Mouse (Mus musculus): ENCODE results near the gene Bin2. TPM values are rescaled to one million over a fixed set of nuclear protein-coding genes. Genes with fewer than 3 reads are reported as not detected.
A peak's percentile ranks its signal among the peaks of the same experiment; 100 is the strongest.

Bin2 gene
- total RNA-seq (2014; fragmentation: Nextera tagmentation), result 5.3 and 6.8 TPM in 2 replicates
- total RNA-seq (2017), result 13.3 and 15.5 TPM in 2 replicates
- 13.7 and 14.3 TPM in 2 replicates for polyA plus RNA-seq (2012)

DNA sequence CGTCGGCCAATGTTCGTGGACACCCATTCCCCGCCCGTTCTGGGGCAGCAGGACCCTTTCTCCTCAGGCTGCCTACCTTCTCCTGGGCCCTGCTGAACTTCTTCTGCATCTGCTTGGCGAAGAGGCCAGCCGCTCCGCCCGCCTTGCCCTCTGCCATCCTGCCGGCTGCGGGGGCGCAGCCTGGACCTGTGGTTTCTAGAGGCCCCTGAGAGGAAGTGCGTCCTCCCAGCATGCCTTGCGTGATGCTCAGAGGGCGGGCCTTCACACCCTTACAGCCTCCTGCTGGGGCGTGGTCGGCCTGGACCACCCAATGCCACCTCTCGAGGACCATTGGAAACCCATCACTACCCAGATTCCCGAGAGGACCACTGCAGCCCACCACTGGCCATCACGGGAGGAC lies at the start of gene Bin2:
TSS of gene Bin2 (minus strand) at position 217 of the 400 bp plus-strand sequence.
- H3K4me3 ChIP-seq (ENCODE audit: low read depth, low read length), result peak within 1 kb of the TSS; percentile 54; the same call in 1 of the 2 replicates
- H3K36me3 ChIP-seq (replicated peaks), result no peaks in the 10 kb centered on the region
- peaks cover 22% of the 10 kb centered on the region for H3K27me3 ChIP-seq (ENCODE audit: insufficient read depth, low read length)
- H3K9me3 ChIP-seq (replicated peaks), result no peaks in the 10 kb centered on the region
- TF ChIP-seq TAL1 (conservative IDR thresholded peaks at IDR 0.05; ENCODE audit: low read depth, low read length), result no peak
- no peak for TF ChIP-seq GATA1 (IDR thresholded peaks at IDR 0.05; ENCODE audit: borderline replicate concordance, low read length)
- no peak for TF ChIP-seq GATA2 (IDR thresholded peaks at IDR 0.05; ENCODE audit: borderline replicate concordance, low read depth, low read length)
- TF ChIP-seq POLR2AphosphoS5 (IDR thresholded peaks at IDR 0.05; ENCODE audit: insufficient replicate concordance, low read depth, low read length), result no peak
- TF ChIP-seq CTCF (IDR thresholded peaks at IDR 0.05; ENCODE audit: low read depth, low read length), result no peak
- no peak for ATAC-seq (ENCODE audit: extremely low read depth, insufficient number of reproducible peaks, low FRiP score, poor library complexity, severe bottlenecking)
- peaks cover 46% of the 10 kb centered on the region for H3K4me1 ChIP-seq (ENCODE audit: insufficient read depth, low read depth, low read length)
- no peak for DNase-seq (ENCODE audit: low spot score)

DNA sequence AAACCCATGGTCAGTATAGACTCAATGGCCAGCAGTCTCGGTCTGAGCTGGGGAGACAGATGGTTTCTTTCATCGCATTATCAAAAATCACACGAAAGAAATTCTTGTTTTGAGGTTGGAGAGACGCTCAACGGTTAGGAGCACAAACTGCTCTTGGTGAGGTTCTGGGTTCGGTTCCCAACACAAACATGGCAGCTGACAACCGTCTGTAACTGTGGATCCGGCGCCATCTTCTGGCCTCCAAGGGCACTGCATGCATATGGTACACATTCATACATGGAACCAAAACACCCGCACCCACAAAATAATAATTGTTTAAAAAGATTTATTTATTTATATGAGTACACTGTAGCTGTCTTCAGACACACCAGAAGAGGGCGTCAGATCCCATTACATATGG lies 49.2 kb upstream of the Bin2 start:
- no peaks in the 10 kb centered on the region for H3K4me1 ChIP-seq (ENCODE audit: insufficient read depth, low read depth, low read length)
- TF ChIP-seq GATA2 (IDR thresholded peaks at IDR 0.05; ENCODE audit: borderline replicate concordance, low read depth, low read length), result no peak
- TF ChIP-seq GATA1 (IDR thresholded peaks at IDR 0.05; ENCODE audit: borderline replicate concordance, low read length), result no peak
- TF ChIP-seq CTCF (IDR thresholded peaks at IDR 0.05; ENCODE audit: low read depth, low read length), result no peak
- TF ChIP-seq TAL1 (conservative IDR thresholded peaks at IDR 0.05; ENCODE audit: low read depth, low read length), result no peak
- TF ChIP-seq POLR2AphosphoS5 (IDR thresholded peaks at IDR 0.05; ENCODE audit: insufficient replicate concordance, low read depth, low read length), result no peak
- H3K9me3 ChIP-seq (replicated peaks), result peaks cover 7% of the 10 kb centered on the region; the same call in 1 of the 2 replicates
- no peak for ATAC-seq (ENCODE audit: extremely low read depth, insufficient number of reproducible peaks, low FRiP score, poor library complexity, severe bottlenecking)
- DNase-seq (ENCODE audit: low spot score), result no peak
- H3K4me3 ChIP-seq (ENCODE audit: low read depth, low read length), result no peak overlapping the region
- H3K27me3 ChIP-seq (ENCODE audit: insufficient read depth, low read length), result peaks cover 4% of the 10 kb centered on the region; the same call in 1 of the 2 replicates
- H3K36me3 ChIP-seq (replicated peaks), result no peaks in the 10 kb centered on the region

- DNase-seq (ENCODE audit: low spot score), result no peak
- no peak overlapping the region for H3K4me3 ChIP-seq (ENCODE audit: low read depth, low read length)
- ATAC-seq (ENCODE audit: extremely low read depth, insufficient number of reproducible peaks, low FRiP score, poor library complexity, severe bottlenecking), result no peak
Measured at GRCm38 (mm10) chr15:100717933-100718332, 48.6 kb upstream of the Bin2 start.

DNA sequence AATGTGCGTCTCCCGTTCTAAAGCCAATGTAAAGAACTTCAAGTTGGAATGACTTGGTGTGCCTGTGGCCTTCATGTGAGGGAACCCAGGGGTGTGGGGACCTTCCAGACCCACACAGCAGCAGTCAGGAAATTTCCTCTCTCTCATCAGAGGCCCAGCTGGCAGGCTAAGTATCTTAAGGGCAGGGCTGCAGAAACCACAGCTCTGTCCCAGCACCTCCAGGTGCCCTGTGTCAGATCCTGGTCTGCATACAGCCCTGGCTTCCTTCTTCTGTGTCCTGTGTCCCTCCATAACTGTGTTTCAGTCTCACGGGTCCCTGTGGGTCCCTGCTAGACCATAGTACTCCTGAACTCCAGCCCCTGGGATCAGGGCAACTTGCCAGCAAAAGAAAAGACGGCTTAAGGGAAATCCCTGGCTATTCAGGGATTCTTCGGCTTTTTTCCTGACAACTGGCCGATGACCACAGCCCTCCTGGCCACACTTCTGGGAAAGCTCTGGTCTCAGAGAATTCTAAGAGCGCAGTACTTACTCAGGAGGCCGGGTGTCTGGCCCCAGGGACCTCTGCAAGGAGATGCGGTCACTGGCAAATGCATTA lies 46.1 kb upstream of the Bin2 start:
- DNase-seq (ENCODE audit: low spot score) (no peak), ATAC-seq (ENCODE audit: extremely low read depth, insufficient number of reproducible peaks, low FRiP score, poor library complexity, severe bottlenecking) (no peak)
- Histone ChIP-seq H3K36me3 (replicated peaks) (no peaks in the 10 kb centered on the region), H3K4me3 (ENCODE audit: low read depth, low read length) (no peak overlapping the region), H3K9me3 (replicated peaks) (peaks cover 7% of the 10 kb centered on the region; the same call in 1 of the 2 replicates), H3K27me3 (ENCODE audit: insufficient read depth, low read length) (peaks cover 4% of the 10 kb centered on the region; the same call in 1 of the 2 replicates), H3K4me1 (ENCODE audit: insufficient read depth, low read depth, low read length) (no peaks in the 10 kb centered on the region)
- TF ChIP-seq POLR2AphosphoS5 (IDR thresholded peaks at IDR 0.05; ENCODE audit: insufficient replicate concordance, low read depth, low read length) (no peak), TAL1 (conservative IDR thresholded peaks at IDR 0.05; ENCODE audit: low read depth, low read length) (no peak), GATA2 (IDR thresholded peaks at IDR 0.05; ENCODE audit: borderline replicate concordance, low read depth, low read length) (no peak), GATA1 (IDR thresholded peaks at IDR 0.05; ENCODE audit: borderline replicate concordance, low read length) (no peak), CTCF (IDR thresholded peaks at IDR 0.05; ENCODE audit: low read depth, low read length) (no peak)

More at GRCm38 (mm10) chr15:100717933-100718332, 48.6 kb upstream of the Bin2 start:
- H3K27me3 ChIP-seq (ENCODE audit: insufficient read depth, low read length), result peaks cover 4% of the 10 kb centered on the region; the same call in 1 of the 2 replicates
- peaks cover 7% of the 10 kb centered on the region; the same call in 1 of the 2 replicates for H3K9me3 ChIP-seq (replicated peaks)
- H3K4me1 ChIP-seq (ENCODE audit: insufficient read depth, low read depth, low read length), result no peaks in the 10 kb centered on the region
- TF ChIP-seq CTCF (IDR thresholded peaks at IDR 0.05; ENCODE audit: low read depth, low read length) (no peak), TAL1 (conservative IDR thresholded peaks at IDR 0.05; ENCODE audit: low read depth, low read length) (no peak), GATA2 (IDR thresholded peaks at IDR 0.05; ENCODE audit: borderline replicate concordance, low read depth, low read length) (no peak), GATA1 (IDR thresholded peaks at IDR 0.05; ENCODE audit: borderline replicate concordance, low read length) (no peak), POLR2AphosphoS5 (IDR thresholded peaks at IDR 0.05; ENCODE audit: insufficient replicate concordance, low read depth, low read length) (no peak)
- no peaks in the 10 kb centered on the region for H3K36me3 ChIP-seq (replicated peaks)

GRCm38 (mm10) chr15:100714470-100714869 lies 45.1 kb upstream of the Bin2 start:
- Histone ChIP-seq H3K4me3 (ENCODE audit: low read depth, low read length) (no peak overlapping the region), H3K9me3 (replicated peaks) (peaks cover 7% of the 10 kb centered on the region; the same call in 1 of the 2 replicates), H3K4me1 (ENCODE audit: insufficient read depth, low read depth, low read length) (no peaks in the 10 kb centered on the region), H3K36me3 (replicated peaks) (no peaks in the 10 kb centered on the region), H3K27me3 (ENCODE audit: insufficient read depth, low read length) (peaks cover 4% of the 10 kb centered on the region; the same call in 1 of the 2 replicates)
- TF ChIP-seq GATA1 (IDR thresholded peaks at IDR 0.05; ENCODE audit: borderline replicate concordance, low read length) (no peak), POLR2AphosphoS5 (IDR thresholded peaks at IDR 0.05; ENCODE audit: insufficient replicate concordance, low read depth, low read length) (no peak), GATA2 (IDR thresholded peaks at IDR 0.05; ENCODE audit: borderline replicate concordance, low read depth, low read length) (no peak), TAL1 (conservative IDR thresholded peaks at IDR 0.05; ENCODE audit: low read depth, low read length) (no peak), CTCF (IDR thresholded peaks at IDR 0.05; ENCODE audit: low read depth, low read length) (no peak)
- DNase-seq (ENCODE audit: low spot score), result no peak
- ATAC-seq (ENCODE audit: extremely low read depth, insufficient number of reproducible peaks, low FRiP score, poor library complexity, severe bottlenecking), result no peak

GRCm38 (mm10) chr15:100710838-100711237 lies 41.5 kb upstream of the Bin2 start:
- no peak for TF ChIP-seq POLR2AphosphoS5 (IDR thresholded peaks at IDR 0.05; ENCODE audit: insufficient replicate concordance, low read depth, low read length)
- no peak for TF ChIP-seq CTCF (IDR thresholded peaks at IDR 0.05; ENCODE audit: low read depth, low read length)
- no peak for TF ChIP-seq TAL1 (conservative IDR thresholded peaks at IDR 0.05; ENCODE audit: low read depth, low read length)
- no peak for TF ChIP-seq GATA1 (IDR thresholded peaks at IDR 0.05; ENCODE audit: borderline replicate concordance, low read length)
- no peak for TF ChIP-seq GATA2 (IDR thresholded peaks at IDR 0.05; ENCODE audit: borderline replicate concordance, low read depth, low read length)
- Histone ChIP-seq H3K9me3 (replicated peaks) (peaks cover 2% of the 10 kb centered on the region; the same call in 1 of the 2 replicates), H3K36me3 (replicated peaks) (no peaks in the 10 kb centered on the region), H3K4me1 (ENCODE audit: insufficient read depth, low read depth, low read length) (no peaks in the 10 kb centered on the region), H3K27me3 (ENCODE audit: insufficient read depth, low read length) (peaks cover 4% of the 10 kb centered on the region; the same call in 1 of the 2 replicates), H3K4me3 (ENCODE audit: low read depth, low read length) (no peak overlapping the region)
- no peak for ATAC-seq (ENCODE audit: extremely low read depth, insufficient number of reproducible peaks, low FRiP score, poor library complexity, severe bottlenecking)
- DNase-seq (ENCODE audit: low spot score), result no peak

Data from G1E (cell line).